Mouse (Mus musculus) liver (tissue): ENCODE results near the gene Gm49510.

Source experiments
- DNase-seq: peaks from one replicate; pipeline ENCODE4 v3.0.0-alpha.2; 2020; ENCODE audit warnings: mixed read lengths

Gm49510 gene

GRCm38 (mm10) chr15:78899409-78899739 lies at the start of gene Gm49510:
Gm49510 (plus strand) TSS chr15:78899667.
- DNase-seq: no peak

- no peak for DNase-seq
These were observed 49.2 kb upstream of the Gm49510 start for GRCm38 (mm10) chr15:78850059-78850824.

GRCm38 (mm10) chr15:78850944-78851343 lies 48.5 kb upstream of the Gm49510 start:
- no peak for DNase-seq

- peak; percentile 95 for DNase-seq
These were observed 47.8 kb upstream of the Gm49510 start for GRCm38 (mm10) chr15:78851505-78852153.

GRCm38 (mm10) chr15:78855303-78855965 lies 44.0 kb upstream of the Gm49510 start, which contains the start of gene Lgals2:
Lgals2 (minus strand) TSS chr15:78855529.
- no peak for DNase-seq

GRCm38 (mm10) chr15:78857009-78857408 lies 42.5 kb upstream of the Gm49510 start:
- DNase-seq: no peak

GRCm38 (mm10) chr15:78859311-78859710 lies 40.2 kb upstream of the Gm49510 start:
- no peak for DNase-seq

- DNase-seq: peak; percentile 42
These were observed 39.8 kb upstream of the Gm49510 start for GRCm38 (mm10) chr15:78859714-78860113.

GRCm38 (mm10) chr15:78862280-78862679 lies 37.2 kb upstream of the Gm49510 start:
- DNase-seq: no peak

- DNase-seq: no peak
These were observed 36.3 kb upstream of the Gm49510 start for GRCm38 (mm10) chr15:78863154-78863553.

- DNase-seq: no peak
These were observed 35.6 kb upstream of the Gm49510 start for GRCm38 (mm10) chr15:78863852-78864253.

- DNase-seq: peak; percentile 51
These were observed 31.1 kb upstream of the Gm49510 start for GRCm38 (mm10) chr15:78868398-78868797.

- DNase-seq: no peak
These were observed 30.6 kb upstream of the Gm49510 start for GRCm38 (mm10) chr15:78868826-78869233.

- DNase-seq: peak; percentile 43
These were observed 29.7 kb upstream of the Gm49510 start for GRCm38 (mm10) chr15:78869775-78870174.

GRCm38 (mm10) chr15:78872021-78872608 lies 27.4 kb upstream of the Gm49510 start:
- DNase-seq: no peak

- DNase-seq: no peak
These were observed 25.5 kb upstream of the Gm49510 start for GRCm38 (mm10) chr15:78873803-78874435.

- no peak for DNase-seq
These were observed 24.5 kb upstream of the Gm49510 start for GRCm38 (mm10) chr15:78874989-78875388.

GRCm38 (mm10) chr15:78875537-78875936 lies 23.9 kb upstream of the Gm49510 start:
- DNase-seq: no peak

- DNase-seq: peak; percentile 77
These were observed 23.2 kb upstream of the Gm49510 start for GRCm38 (mm10) chr15:78876258-78876696.

- DNase-seq: peak; percentile 91
These were observed 22.3 kb upstream of the Gm49510 start, which contains the start of gene Gga1 for GRCm38 (mm10) chr15:78876991-78877809. Gga1 (plus strand) TSS chr15:78877190.

- DNase-seq: no peak
These were observed 21.6 kb upstream of the Gm49510 start for GRCm38 (mm10) chr15:78877810-78878390.
